Mouse (Mus musculus): Measurements from ENCODE around the gene Serpina3m. TPM values are rescaled to one million over a fixed set of nuclear protein-coding genes. Genes with fewer than 3 reads are reported as not detected.
"Not testable (repeated sequence)": the region's sequence is repeated elsewhere in the genome, so short reads cannot be mapped to it uniquely, and the experiment has no call there.

Serpina3m gene
- 0.18 and 0.50 TPM in 2 replicates for polyA plus RNA-seq (2012; rRNA removed)

DNA sequence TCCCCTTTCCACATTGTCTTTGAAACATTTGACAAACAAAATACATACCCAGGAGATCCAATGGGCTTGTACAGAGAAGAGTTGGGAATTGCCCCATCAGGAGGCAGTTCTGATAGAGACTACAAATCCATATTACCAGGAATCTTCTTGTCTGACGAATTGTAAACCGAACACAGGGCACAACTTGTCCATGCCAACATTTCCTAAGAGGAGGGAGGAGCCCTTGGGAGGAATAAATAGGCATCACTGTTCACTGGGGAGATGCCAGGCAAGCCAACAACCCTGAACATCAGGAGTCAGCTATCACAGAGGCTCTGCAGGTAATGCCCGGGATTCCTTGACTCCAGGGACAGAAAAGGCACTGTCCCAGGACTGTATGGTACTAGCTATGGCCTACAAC lies at the start of gene Serpina3m, which contains the start of gene Serpina3k:
TSS of gene Serpina3m (plus strand) at position 261 of the 400 bp plus-strand sequence.
TSS of gene Serpina3k (plus strand) at position 261 of the 400 bp plus-strand sequence.
- not testable (repeated sequence) for H3K27me3 ChIP-seq (ENCODE audit: control insufficient read depth, insufficient read depth, low read length); H3K36me3 ChIP-seq (ENCODE audit: control insufficient read depth, insufficient read depth, low read length); H3K27ac ChIP-seq (ENCODE audit: control insufficient read depth, insufficient read depth, low read length); H3K4me1 ChIP-seq (replicated peaks; ENCODE audit: control insufficient read depth, insufficient read depth, low read length); H3K4me3 ChIP-seq (ENCODE audit: control insufficient read depth, insufficient read depth, low read length); DNase-seq
- WGBS: 97% methylated on average over 3 of the region's 3 CpGs

- Histone ChIP-seq H3K4me3 (ENCODE audit: control insufficient read depth, insufficient read depth, low read length) (no peak overlapping the region), H3K27me3 (ENCODE audit: control insufficient read depth, insufficient read depth, low read length) (no peaks in the 10 kb centered on the region), H3K36me3 (ENCODE audit: control insufficient read depth, insufficient read depth, low read length) (no peaks in the 10 kb centered on the region), H3K4me1 (replicated peaks; ENCODE audit: control insufficient read depth, insufficient read depth, low read length) (no peaks in the 10 kb centered on the region), H3K27ac (ENCODE audit: control insufficient read depth, insufficient read depth, low read length) (no peak overlapping the region)
- TF ChIP-seq POLR2A (IDR thresholded peaks at IDR 0.05; ENCODE audit: control insufficient read depth, extremely low read depth, insufficient read depth, low read length, poor library complexity): no peak
- no peak for DNase-seq
- 53% methylated on average over 4 of the region's 4 CpGs for WGBS
Measured at GRCm38 (mm10) chr12:104289872-104290271, 48.4 kb upstream of the Serpina3m start.

DNA sequence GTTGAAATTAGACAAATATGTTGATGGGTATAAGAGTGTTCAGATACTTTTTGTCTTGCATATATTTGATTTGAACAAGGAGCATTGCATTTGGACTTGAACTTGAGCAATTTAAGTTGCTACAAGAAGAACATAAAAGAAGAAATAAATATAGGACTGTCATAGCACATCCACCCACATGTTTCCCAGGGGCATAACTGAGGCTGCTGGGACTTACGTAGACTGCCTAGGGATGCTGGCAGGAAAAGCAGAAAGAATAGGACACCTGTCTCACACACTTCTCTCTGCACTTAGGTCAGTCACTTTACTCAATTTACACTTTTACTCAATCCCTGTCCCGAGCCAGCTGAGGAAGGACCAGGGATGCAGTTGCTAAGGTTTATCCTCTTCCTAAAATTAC lies 44.3 kb upstream of the Serpina3m start:
- DNase-seq: no peak
- Histone ChIP-seq H3K36me3 (ENCODE audit: control insufficient read depth, insufficient read depth, low read length) (no peaks in the 10 kb centered on the region), H3K27me3 (ENCODE audit: control insufficient read depth, insufficient read depth, low read length) (no peaks in the 10 kb centered on the region), H3K4me1 (replicated peaks; ENCODE audit: control insufficient read depth, insufficient read depth, low read length) (no peaks in the 10 kb centered on the region), H3K27ac (ENCODE audit: control insufficient read depth, insufficient read depth, low read length) (no peak overlapping the region), H3K4me3 (ENCODE audit: control insufficient read depth, insufficient read depth, low read length) (no peak overlapping the region)
- 89% methylated on average over 2 of the region's 2 CpGs for WGBS
- TF ChIP-seq POLR2A (IDR thresholded peaks at IDR 0.05; ENCODE audit: control insufficient read depth, extremely low read depth, insufficient read depth, low read length, poor library complexity) (no peak), CTCF (IDR thresholded peaks at IDR 0.05; ENCODE audit: borderline replicate concordance, control insufficient read depth, extremely low read depth, insufficient read depth, low read length, poor library complexity) (no peak)

- WGBS: 96% methylated on average over 2 of the region's 2 CpGs
- no peak for TF ChIP-seq CTCF (IDR thresholded peaks at IDR 0.05; ENCODE audit: borderline replicate concordance, control insufficient read depth, extremely low read depth, insufficient read depth, low read length, poor library complexity)
- no peak for TF ChIP-seq POLR2A (IDR thresholded peaks at IDR 0.05; ENCODE audit: control insufficient read depth, extremely low read depth, insufficient read depth, low read length, poor library complexity)
Measured at GRCm38 (mm10) chr12:104298049-104298448, 40.2 kb upstream of the Serpina3m start.

GRCm38 (mm10) chr12:104305991-104306390 lies 32.3 kb upstream of the Serpina3m start:
- no peaks in the 10 kb centered on the region for H3K4me1 ChIP-seq (replicated peaks; ENCODE audit: control insufficient read depth, insufficient read depth, low read length)
- TF ChIP-seq CTCF (IDR thresholded peaks at IDR 0.05; ENCODE audit: borderline replicate concordance, control insufficient read depth, extremely low read depth, insufficient read depth, low read length, poor library complexity): no peak
- no peak for TF ChIP-seq POLR2A (IDR thresholded peaks at IDR 0.05; ENCODE audit: control insufficient read depth, extremely low read depth, insufficient read depth, low read length, poor library complexity)
- DNase-seq: no peak
- no peak overlapping the region for H3K27ac ChIP-seq (ENCODE audit: control insufficient read depth, insufficient read depth, low read length)
- whole genome bisulfite sequencing: 93% methylated on average over 4 of the region's 4 CpGs
- H3K36me3 ChIP-seq (ENCODE audit: control insufficient read depth, insufficient read depth, low read length): no peaks in the 10 kb centered on the region
- no peaks in the 10 kb centered on the region for H3K27me3 ChIP-seq (ENCODE audit: control insufficient read depth, insufficient read depth, low read length)
- H3K4me3 ChIP-seq (ENCODE audit: control insufficient read depth, insufficient read depth, low read length): no peak overlapping the region

More at GRCm38 (mm10) chr12:104298049-104298448, 40.2 kb upstream of the Serpina3m start:
- no peak for DNase-seq
- Histone ChIP-seq H3K4me1 (replicated peaks; ENCODE audit: control insufficient read depth, insufficient read depth, low read length) (no peaks in the 10 kb centered on the region), H3K4me3 (ENCODE audit: control insufficient read depth, insufficient read depth, low read length) (no peak overlapping the region), H3K27me3 (ENCODE audit: control insufficient read depth, insufficient read depth, low read length) (no peaks in the 10 kb centered on the region), H3K27ac (ENCODE audit: control insufficient read depth, insufficient read depth, low read length) (no peak overlapping the region), H3K36me3 (ENCODE audit: control insufficient read depth, insufficient read depth, low read length) (no peaks in the 10 kb centered on the region)

GRCm38 (mm10) chr12:104314253-104314652 lies 24.0 kb upstream of the Serpina3m start, which contains the start of gene Serpina3j:
Gene Serpina3j (plus strand): TSS chr12:104314553.
- WGBS: 90% methylated on average over 1 of the region's 1 CpGs
- no peaks in the 10 kb centered on the region for H3K27me3 ChIP-seq (ENCODE audit: control insufficient read depth, insufficient read depth, low read length)
- no peak for DNase-seq

DNA sequence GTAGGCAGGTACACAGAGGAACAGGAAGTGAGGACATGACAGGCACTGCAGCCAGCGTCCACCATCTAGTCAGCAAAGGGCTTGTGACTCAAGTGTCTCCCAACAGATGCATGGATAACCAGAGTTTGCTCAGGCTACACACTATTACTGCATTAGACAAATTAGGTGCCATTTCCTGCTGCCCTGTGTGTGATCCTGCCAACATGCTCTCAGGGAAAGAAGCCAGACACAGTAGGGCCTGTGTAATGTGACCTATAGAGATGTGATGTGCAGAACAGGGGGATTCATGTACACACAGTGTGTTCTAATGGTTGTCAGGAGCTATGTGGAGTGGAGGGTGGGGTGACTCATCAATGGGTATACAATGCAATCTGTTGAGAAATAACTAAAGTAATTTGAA lies 15.8 kb upstream of the Serpina3m start:
- TF ChIP-seq CTCF (IDR thresholded peaks at IDR 0.05; ENCODE audit: borderline replicate concordance, control insufficient read depth, extremely low read depth, insufficient read depth, low read length, poor library complexity) (no peak), POLR2A (IDR thresholded peaks at IDR 0.05; ENCODE audit: control insufficient read depth, extremely low read depth, insufficient read depth, low read length, poor library complexity) (no peak)
- Histone ChIP-seq H3K36me3 (ENCODE audit: control insufficient read depth, insufficient read depth, low read length) (no peaks in the 10 kb centered on the region), H3K4me3 (ENCODE audit: control insufficient read depth, insufficient read depth, low read length) (no peak overlapping the region), H3K27ac (ENCODE audit: control insufficient read depth, insufficient read depth, low read length) (no peak overlapping the region), H3K27me3 (ENCODE audit: control insufficient read depth, insufficient read depth, low read length) (no peaks in the 10 kb centered on the region), H3K4me1 (replicated peaks; ENCODE audit: control insufficient read depth, insufficient read depth, low read length) (no peaks in the 10 kb centered on the region)
- 62% methylated on average over 1 of the region's 1 CpGs for WGBS
- DNase-seq: no peak

More at GRCm38 (mm10) chr12:104314253-104314652, 24.0 kb upstream of the Serpina3m start, which contains the start of gene Serpina3j:
- H3K4me1 ChIP-seq (replicated peaks; ENCODE audit: control insufficient read depth, insufficient read depth, low read length): no peaks in the 10 kb centered on the region
- TF ChIP-seq POLR2A (IDR thresholded peaks at IDR 0.05; ENCODE audit: control insufficient read depth, extremely low read depth, insufficient read depth, low read length, poor library complexity): no peak
- TF ChIP-seq CTCF (IDR thresholded peaks at IDR 0.05; ENCODE audit: borderline replicate concordance, control insufficient read depth, extremely low read depth, insufficient read depth, low read length, poor library complexity): no peak
- no peak within 1 kb of the TSS for H3K27ac ChIP-seq (ENCODE audit: control insufficient read depth, insufficient read depth, low read length)
- H3K36me3 ChIP-seq (ENCODE audit: control insufficient read depth, insufficient read depth, low read length): no peaks in the 10 kb centered on the region
- no peak within 1 kb of the TSS for H3K4me3 ChIP-seq (ENCODE audit: control insufficient read depth, insufficient read depth, low read length)

All from thymus, adult 2 months (tissue).